8 mouse cellular contexts compared by ENCODE assay signal in genomic region chr5:34761509-34761908, GRCm38 (mm10). TPM values are rescaled to one million over a fixed set of nuclear protein-coding genes. Genes with fewer than 3 reads are reported as not detected.
DNase-seq lines count a peak whose midpoint lies in the region; ATAC-seq lines count a peak whose summit lies in the region.

Gene Htt, plus strand, starts transcription at chr5:34761740.

- peak; percentile 95 for ATAC-seq in megakaryocyte progenitor cell, adult 5-6 weeks (replicated peaks; ENCODE audit: poor library complexity)

- DNase-seq in adipocyte (ENCODE audit: low spot score), result peak; percentile 93
- peak; percentile 99 for DNase-seq in embryo, embryonic 10 days (ENCODE audit: low spot score)
- peak; percentile 93 for DNase-seq in gastrocnemius, postnatal 10 days
- DNase-seq in induced T-regulatory cell, adult 2 months (ENCODE audit: low read depth), result peak; percentile 95
- DNase-seq in left cerebral cortex, adult 9 months (ENCODE audit: low spot score in 2 of 2), result peak; percentile 95 to 97
- DNase-seq in right cerebral cortex, postnatal 14 days, result peak; percentile 97
- DNase-seq in urinary bladder, postnatal 36 days (ENCODE audit: low spot score in 2 of 2), result peak; percentile 93 to 97

RNA-seq across cellular contexts. Expression of gene Htt, which starts in this region (rescaled TPM):
- 10 to 100 TPM in 1 of 2 experiments, 1 to 10 TPM in 1; 9.9 to 14.1 TPM for total RNA-seq in gastrocnemius, postnatal 10 days (2021)
- total RNA-seq in megakaryocyte progenitor cell, adult 5-6 weeks (2015), result 19.0 and 27.3 TPM in 2 replicates
- 19.6 and 24.4 TPM in 2 replicates for total RNA-seq in megakaryocyte progenitor cell, adult 5-6 weeks (2017)

Comparison
In these comparisons a context has a peak if more than half of its experiments do, and no peak if none do; other contexts are left out.
1. Peak in every context shown above with its lines: DNase-seq and ATAC-seq.